Mouse (Mus musculus) heart, adult 2 months (tissue): ENCODE results near the gene Ubald2. TPM values are rescaled to one million over a fixed set of nuclear protein-coding genes. Genes with fewer than 3 reads are reported as not detected.

Source experiments
- DNase-seq, 2 experiments: peaks; one replicate each; pipeline ENCODE4 v3.0.0; 2021
- H3K27ac ChIP-seq: fragments of 200-600 bp; 2 replicates; pipeline ENCODE4 v1.8.1; 2022
- H3K27me3 ChIP-seq: fragments of 200-500 bp; 2 replicates; pipeline ENCODE4 v1.6.1; 2012; ENCODE audit warnings: mild to moderate bottlenecking, low read length, inconsistent platforms, mixed read lengths; ENCODE audit not compliant: control insufficient read depth, insufficient read depth
- H3K36me3 ChIP-seq: fragments of 200-500 bp; 2 replicates; pipeline ENCODE4 v1.6.1; 2012; ENCODE audit warnings: low read length, inconsistent platforms; ENCODE audit not compliant: control insufficient read depth, insufficient read depth
- H3K4me1 ChIP-seq: fragments of 200-500 bp; 2 replicates; pipeline ENCODE4 v1.6.1; 2011; ENCODE audit warnings: low read length; ENCODE audit not compliant: control insufficient read depth, insufficient read depth
- H3K4me3 ChIP-seq: fragments of 200-600 bp; 2 replicates; pipeline ENCODE4 v1.8.1; 2022
- H3K79me2 ChIP-seq: fragments of 200-500 bp; replicated peaks from 2 replicates; pipeline ENCODE4 v1.6.1; 2012; ENCODE audit warnings: mild to moderate bottlenecking, inconsistent platforms, low read length, moderate library complexity, mixed read lengths; ENCODE audit not compliant: control insufficient read depth, insufficient read depth
- H3K9ac ChIP-seq: fragments of 200-500 bp; 2 replicates; pipeline ENCODE4 v1.6.1; 2012; ENCODE audit warnings: low read depth, mild to moderate bottlenecking, control low read depth, inconsistent platforms, low read length, mixed read lengths
- CTCF ChIP-seq: fragments of 200-600 bp; IDR thresholded peaks from 2 replicates; pipeline ENCODE4 v1.8.1; 2022; ENCODE audit warnings: antibody characterized with exemption, mild to moderate bottlenecking, moderate library complexity
- EP300 ChIP-seq: fragments of 200-500 bp; IDR thresholded peaks from 2 replicates; pipeline ENCODE4 v1.6.1; 2011; ENCODE audit warnings: low read depth, low read length, control low read depth; ENCODE audit not compliant: insufficient read depth
- POLR2A ChIP-seq: fragments of 200-500 bp; IDR thresholded peaks from 2 replicates; pipeline ENCODE4 v1.6.1; 2011; ENCODE audit warnings: mild to moderate bottlenecking, low read depth, low read length, control low read depth; ENCODE audit not compliant: insufficient read depth
- WGBS: fragments of 180-500 bp; shearing (Covaris S2); methylation state at CpG from one replicate; pipeline ENCODE4 v1.1.7; 2018; 5-methylcytosine and 5-hydroxymethylcytosine counted together
- intact Hi-C: fragments of 180-260 bp; cut with DNase I; formaldehyde crosslinking; loops from one replicate; pipeline ENCODE4 v1.15.1; 2025
- polyA plus RNA-seq: library from polyadenylated mRNA; depleted of rRNA; stranded (reverse); fragments of >200 nt; gene quantifications from 2 replicates; pipeline ENCODE4 v1.2.3, GENCODE M21; 2012; rRNA removed
- total RNA-seq, 2 experiments: library from RNA; stranded (reverse); gene quantifications; 2 replicates each; pipeline ENCODE4 v1.2.3; 2021

Gene Ubald2
- total and polyA plus RNA-seq, 3 experiments, result 29.2 to 80.1 (median 34.1) TPM

DNA sequence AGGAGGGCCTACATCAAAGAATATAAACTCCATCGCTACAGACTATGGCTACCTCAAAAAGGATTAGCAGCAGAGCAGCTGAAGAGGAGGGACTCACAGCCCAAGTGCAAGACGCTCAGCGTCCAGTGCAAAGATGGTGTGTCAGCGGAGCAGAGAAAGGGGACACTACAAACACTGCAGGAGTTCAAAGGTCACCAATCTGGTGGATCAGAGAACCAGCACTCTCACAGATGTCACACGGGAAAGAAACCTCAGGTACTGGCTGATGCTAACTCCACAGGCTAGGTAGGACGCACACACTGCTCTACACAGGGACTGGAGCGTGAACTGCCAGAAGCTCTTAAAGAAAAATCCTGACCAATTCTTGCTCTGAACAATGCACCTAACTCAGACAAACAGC, 45.1 kb downstream of the Ubald2 start:
- no peak for DNase-seq
- no peaks in the 10 kb centered on the region for H3K36me3 ChIP-seq
- TF ChIP-seq CTCF (no peak), EP300 (no peak)

DNA sequence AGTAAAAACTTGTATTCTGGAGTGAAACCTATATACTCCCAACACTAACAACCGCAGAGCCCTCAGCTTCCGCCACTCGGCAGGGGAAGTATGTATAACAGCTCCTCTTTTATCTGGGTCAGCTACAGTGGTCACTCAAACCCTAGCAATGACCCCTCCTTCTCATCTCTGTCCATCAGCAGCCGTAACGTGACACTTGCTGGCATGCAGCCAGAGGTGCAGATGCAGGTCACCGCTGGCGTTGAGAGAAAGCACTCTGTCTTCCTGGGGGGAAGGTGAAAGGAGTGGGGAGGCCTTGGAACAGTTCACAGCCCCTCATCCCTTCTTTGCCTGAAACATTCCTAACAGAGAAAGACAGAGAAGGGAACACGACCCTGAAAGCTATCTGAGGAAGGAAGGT, 45.9 kb downstream of the Ubald2 start:
- Histone ChIP-seq H3K27ac (no peak overlapping the region), H3K79me2 (0 out of 2 replicates have a peak, but pooled peaks cover 1% of the 10 kb centered on the region), H3K27me3 (no peaks in the 10 kb centered on the region), H3K36me3 (no peaks in the 10 kb centered on the region), H3K4me3 (no peak overlapping the region), H3K4me1 (no peaks in the 10 kb centered on the region), H3K9ac (no peak overlapping the region)
- intact Hi-C loops, result no loop called here
- DNase-seq, result no peak
- WGBS, result 39% methylated on average over 8 of the region's 8 CpGs
- no peak for TF ChIP-seq POLR2A
- TF ChIP-seq CTCF, result no peak
- no peak for TF ChIP-seq EP300

More for the DNA sequence above, 45.1 kb downstream of the Ubald2 start:
- Histone ChIP-seq H3K27ac (no peak overlapping the region), H3K79me2 (no peaks in the 10 kb centered on the region), H3K4me3 (no peak overlapping the region), H3K4me1 (no peaks in the 10 kb centered on the region), H3K27me3 (no peaks in the 10 kb centered on the region), H3K9ac (no peak overlapping the region)
- WGBS, result 95% methylated on average over 7 of the region's 7 CpGs
- intact Hi-C loops, result no loop called here

DNA sequence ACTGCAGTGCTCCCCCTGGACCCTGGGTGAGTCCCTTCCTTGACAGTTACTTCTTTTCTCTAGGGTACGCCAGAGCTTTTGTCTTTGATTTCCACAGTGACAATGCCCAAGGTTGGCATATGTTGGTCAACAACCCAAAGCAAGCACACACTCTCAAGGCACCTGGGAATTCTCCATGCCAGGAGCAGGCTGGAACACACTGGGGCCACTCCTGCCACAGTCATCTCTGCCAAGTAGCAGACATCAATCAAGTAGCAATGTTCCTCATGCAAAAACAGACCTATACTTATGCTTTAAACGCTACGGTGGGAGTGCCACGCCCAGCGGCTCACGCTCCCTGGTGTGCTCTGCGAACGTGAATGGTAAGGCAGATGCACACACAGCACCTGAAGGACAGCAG, 47.1 kb downstream of the Ubald2 start:
- no peak overlapping the region for H3K27ac ChIP-seq
- H3K4me1 ChIP-seq, result no peaks in the 10 kb centered on the region
- 92% methylated on average over 8 of the region's 8 CpGs for WGBS
- DNase-seq, result no peak
- H3K27me3 ChIP-seq, result no peaks in the 10 kb centered on the region
- 0 out of 2 replicates have a peak, but pooled peaks cover 1% of the 10 kb centered on the region for H3K79me2 ChIP-seq
- no peaks in the 10 kb centered on the region for H3K36me3 ChIP-seq
- TF ChIP-seq CTCF (no peak), EP300 (no peak), POLR2A (no peak)
- intact Hi-C loops, result no loop called here
- no peak overlapping the region for H3K9ac ChIP-seq
- H3K4me3 ChIP-seq, result no peak overlapping the region

DNA sequence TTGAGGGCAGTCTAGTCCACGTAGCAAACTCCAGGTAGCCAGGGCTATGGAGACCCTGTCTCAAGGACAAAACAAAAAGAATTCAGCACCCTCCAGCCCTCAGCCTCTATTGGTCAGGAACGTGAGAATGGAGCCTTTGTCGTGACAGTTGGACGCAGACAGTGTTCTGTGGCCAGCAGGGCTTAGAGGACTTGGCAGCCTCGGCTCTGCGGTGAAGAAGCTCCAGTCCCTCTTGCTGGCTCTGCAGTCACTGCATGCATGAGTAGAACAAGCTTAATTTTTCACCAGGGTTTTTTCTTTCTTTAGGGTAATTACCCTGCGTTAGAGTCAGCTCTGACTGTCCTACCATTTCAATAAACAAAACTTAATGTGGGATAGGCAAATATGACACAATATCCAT, 47.9 kb downstream of the Ubald2 start:
- 83% methylated on average over 7 of the region's 7 CpGs for WGBS
- 0 out of 2 replicates have a peak, but pooled peaks cover 1% of the 10 kb centered on the region for H3K79me2 ChIP-seq
- no peaks in the 10 kb centered on the region for H3K4me1 ChIP-seq
- no peak overlapping the region for H3K9ac ChIP-seq
- no peak overlapping the region for H3K4me3 ChIP-seq
- no peak for TF ChIP-seq EP300
- no peak for TF ChIP-seq CTCF
- TF ChIP-seq POLR2A, result no peak
- intact Hi-C loops, result no loop called here
- H3K27ac ChIP-seq, result no peak overlapping the region
- no peaks in the 10 kb centered on the region for H3K36me3 ChIP-seq
- no peaks in the 10 kb centered on the region for H3K27me3 ChIP-seq
- no peak for DNase-seq

DNA sequence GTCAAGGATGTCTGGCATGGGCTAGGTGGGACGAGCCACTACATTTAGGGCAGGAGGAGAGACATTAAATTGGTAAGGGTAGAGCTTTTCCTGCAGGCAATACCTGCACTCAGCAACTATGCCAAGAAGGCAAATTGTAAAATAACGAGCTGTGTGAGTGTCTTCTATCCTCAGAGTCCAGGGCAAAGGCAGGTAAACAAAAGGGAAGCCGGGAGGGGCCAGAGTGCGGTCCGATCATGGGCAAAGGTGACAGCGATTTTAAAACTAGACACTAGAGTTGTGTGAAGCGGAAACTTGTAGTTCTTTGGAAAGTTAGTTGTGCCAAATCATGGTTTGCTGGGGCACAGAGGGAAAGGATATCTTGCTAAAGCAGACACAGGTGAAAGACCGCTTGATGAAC, 50.4 kb downstream of the Ubald2 start:
- no peak for DNase-seq
- WGBS, result 91% methylated on average over 8 of the region's 8 CpGs
- intact Hi-C loops, result no loop called here
- Histone ChIP-seq H3K36me3 (no peaks in the 10 kb centered on the region), H3K4me1 (peaks cover 2% of the 10 kb centered on the region), H3K79me2 (0 out of 2 replicates have a peak, but pooled peaks cover 1% of the 10 kb centered on the region), H3K27ac (no peak overlapping the region), H3K9ac (no peak overlapping the region), H3K4me3 (no peak overlapping the region), H3K27me3 (no peaks in the 10 kb centered on the region)
- no peak for TF ChIP-seq CTCF
- no peak for TF ChIP-seq POLR2A
- TF ChIP-seq EP300, result no peak

DNA sequence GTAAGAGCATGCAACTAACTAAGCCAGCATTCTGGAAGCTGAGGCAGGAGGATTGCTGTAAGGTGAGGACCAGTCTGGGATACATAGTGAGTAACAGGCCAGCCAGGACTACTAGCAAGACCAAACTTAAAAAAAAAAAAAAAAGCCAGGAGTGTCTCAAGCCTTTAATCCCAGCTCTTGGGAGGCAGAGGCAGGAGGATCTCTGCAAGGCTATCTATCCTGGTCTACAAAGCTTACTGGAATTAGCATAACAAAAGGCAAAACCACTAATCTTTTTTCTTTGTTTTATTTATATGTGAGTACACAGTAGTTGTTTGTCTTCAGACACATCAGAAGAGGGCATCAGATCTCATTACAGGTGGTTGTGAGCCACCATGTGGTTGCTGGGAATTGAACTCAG, 54.3 kb downstream of the Ubald2 start:
- intact Hi-C loops, result no loop called here
- Histone ChIP-seq H3K9ac (no peak overlapping the region), H3K27ac (no peak overlapping the region), H3K36me3 (no peaks in the 10 kb centered on the region), H3K79me2 (0 out of 2 replicates have a peak, but pooled peaks cover 1% of the 10 kb centered on the region), H3K27me3 (no peaks in the 10 kb centered on the region), H3K4me3 (no peak overlapping the region), H3K4me1 (peaks cover 4% of the 10 kb centered on the region)
- TF ChIP-seq POLR2A, result no peak
- TF ChIP-seq EP300, result no peak
- no peak for TF ChIP-seq CTCF
- no peak for DNase-seq

Other genes with a start within 250 kb of the Ubald2 start
- 10 to 100 TPM in 1 of 2 experiments, 1 to 10 TPM in 1; 9.1 to 12.8 TPM for gene Ten1, start 235.2 kb upstream of the Ubald2 start, total RNA-seq
- 10.2 and 17.0 TPM in 2 replicates for gene Ten1, start 235.2 kb upstream of the Ubald2 start, polyA plus RNA-seq
- gene Acox1, start 235.0 kb upstream of the Ubald2 start, total RNA-seq, result 100 to 1,000 TPM; 159 to 195 TPM
- 134 and 205 TPM in 2 replicates for gene Acox1, start 235.0 kb upstream of the Ubald2 start, polyA plus RNA-seq
- gene Evpl, start 196.0 kb upstream of the Ubald2 start, total RNA-seq, result under 1 TPM; 0.39 to 0.50 TPM
- gene Evpl, start 196.0 kb upstream of the Ubald2 start, polyA plus RNA-seq, result 0.15 and 0.29 TPM in 2 replicates
- 10 to 100 TPM; 61.5 to 71.2 TPM for gene Srp68, start 159.9 kb upstream of the Ubald2 start, total RNA-seq
- 40.0 and 50.7 TPM in 2 replicates for gene Srp68, start 159.9 kb upstream of the Ubald2 start, polyA plus RNA-seq
- gene Galr2, start 153.2 kb upstream of the Ubald2 start, total RNA-seq, result not detected
- 0.18 and 0.32 TPM in 2 replicates for gene Galr2, start 153.2 kb upstream of the Ubald2 start, polyA plus RNA-seq
- gene Exoc7, start 126.9 kb upstream of the Ubald2 start, total RNA-seq, result 10 to 100 TPM; 43.7 to 44.0 TPM
- gene Exoc7, start 126.9 kb upstream of the Ubald2 start, polyA plus RNA-seq, result 28.0 and 29.7 TPM in 2 replicates
- not detected for gene Foxj1, start 98.7 kb upstream of the Ubald2 start, total RNA-seq
- gene Foxj1, start 98.7 kb upstream of the Ubald2 start, polyA plus RNA-seq, result 5.1 TPM in 1 of 2 replicates, not detected in the other
- 1 to 10 TPM; 6.0 to 7.2 TPM for gene Rnf157, start 21.1 kb upstream of the Ubald2 start, total RNA-seq
- gene Rnf157, start 21.1 kb upstream of the Ubald2 start, polyA plus RNA-seq, result 3.0 and 5.7 TPM in 2 replicates
- not detected for gene Qrich2, start 32.1 kb downstream of the Ubald2 start, total RNA-seq
- gene Qrich2, start 32.1 kb downstream of the Ubald2 start, polyA plus RNA-seq, result 0.18 and 0.23 TPM in 2 replicates
- 10 to 100 TPM; 28.9 to 30.0 TPM for gene Prpsap1, start 60.1 kb downstream of the Ubald2 start, total RNA-seq
- 37.3 and 39.1 TPM in 2 replicates for gene Prpsap1, start 60.1 kb downstream of the Ubald2 start, polyA plus RNA-seq
- gene Sphk1, start 96.8 kb downstream of the Ubald2 start, total RNA-seq, result 1 to 10 TPM in 1 of 2 experiments, under 1 TPM in 1; 0.98 to 1.1 TPM
- gene Sphk1, start 96.8 kb downstream of the Ubald2 start, polyA plus RNA-seq, result 3.2 and 3.3 TPM in 2 replicates
- 10 to 100 TPM; 24.8 to 36.3 TPM for gene Ube2o, start 147.4 kb downstream of the Ubald2 start, total RNA-seq
- 22.6 and 26.4 TPM in 2 replicates for gene Ube2o, start 147.4 kb downstream of the Ubald2 start, polyA plus RNA-seq
- gene Aanat, start 152.3 kb downstream of the Ubald2 start, total RNA-seq, result not detected
- not detected in 2 replicates for gene Aanat, start 152.3 kb downstream of the Ubald2 start, polyA plus RNA-seq
- gene Rhbdf2, start 192.9 kb downstream of the Ubald2 start, total RNA-seq, result 10 to 100 TPM; 10.8 to 11.2 TPM
- gene Rhbdf2, start 192.9 kb downstream of the Ubald2 start, polyA plus RNA-seq, result 19.2 and 22.3 TPM in 2 replicates
- gene Prcd, start 219.4 kb downstream of the Ubald2 start, total RNA-seq, result 1 to 10 TPM; 1.1 to 1.3 TPM
- gene Prcd, start 219.4 kb downstream of the Ubald2 start, polyA plus RNA-seq, result 0.76 and 1.1 TPM in 2 replicates
- gene Cygb, start 220.2 kb downstream of the Ubald2 start, total RNA-seq, result 10 to 100 TPM; 42.5 to 50.3 TPM
- gene Cygb, start 220.2 kb downstream of the Ubald2 start, polyA plus RNA-seq, result 55.0 and 66.1 TPM in 2 replicates